Mouse (Mus musculus) adrenal gland, adult 2 months (tissue): Measurements from ENCODE around the gene Serpina3g. TPM values are rescaled to one million over a fixed set of nuclear protein-coding genes. Genes with fewer than 3 reads are reported as not detected.

Experiments
- DNase-seq: peaks from one replicate; pipeline ENCODE4 v3.0.0; 2021
- polyA plus RNA-seq: library from polyadenylated mRNA; depleted of rRNA; stranded (reverse); fragments of >200 nt; gene quantifications from 2 replicates; pipeline ENCODE4 v1.2.3, GENCODE M21; 2012; rRNA removed
- total RNA-seq, 2 experiments: library from RNA; stranded (reverse); gene quantifications; 2 replicates each; pipeline ENCODE4 v1.2.3; 2021

The Serpina3g gene
- total and polyA plus RNA-seq, 3 experiments: 3.4 to 11.3 (median 4.1) TPM

GRCm38 (mm10) chr12:104283380-104283779, 47.3 kb downstream of the Serpina3g start:
- no peak for DNase-seq

GRCm38 (mm10) chr12:104288336-104288735, 52.3 kb downstream of the Serpina3g start:
- DNase-seq: no peak

- DNase-seq: no peak
These were observed 53.8 kb downstream of the Serpina3g start for GRCm38 (mm10) chr12:104289872-104290271.

Other genes starting within 250 kb of the Serpina3g start
- under 1 TPM in 1 of 2 experiments, not detected in 1; 0.63 TPM for gene Serpina11, start 246.3 kb upstream of the Serpina3g start, total RNA-seq
- gene Serpina11, start 246.3 kb upstream of the Serpina3g start, polyA plus RNA-seq: 0.07 TPM in 1 of 2 replicates, not detected in the other
- gene Serpina9, start 222.5 kb upstream of the Serpina3g start, total RNA-seq: not detected
- gene Serpina9, start 222.5 kb upstream of the Serpina3g start, polyA plus RNA-seq: not detected in 2 replicates
- gene Serpina12, start 191.8 kb upstream of the Serpina3g start, total RNA-seq: under 1 TPM; 0.21 to 0.66 TPM
- gene Serpina12, start 191.8 kb upstream of the Serpina3g start, polyA plus RNA-seq: 0.03 TPM in 1 of 2 replicates, not detected in the other
- under 1 TPM in 1 of 2 experiments, not detected in 1; 0.75 TPM for gene Serpina5, start 135.1 kb upstream of the Serpina3g start, total RNA-seq
- gene Serpina5, start 135.1 kb upstream of the Serpina3g start, polyA plus RNA-seq: not detected in 2 replicates
- not detected for gene Serpina3a, start 123.5 kb upstream of the Serpina3g start, total RNA-seq
- gene Serpina3a, start 123.5 kb upstream of the Serpina3g start, polyA plus RNA-seq: not detected in 2 replicates
- 1 to 10 TPM in 1 of 2 experiments, not detected in 1; 1.7 TPM for gene Serpina3b, start 108.2 kb upstream of the Serpina3g start, total RNA-seq
- gene Serpina3b, start 108.2 kb upstream of the Serpina3g start, polyA plus RNA-seq: 0.35 TPM in 1 of 2 replicates, not detected in the other
- 10 to 100 TPM; 20.6 to 23.9 TPM for gene Serpina3c, start 82.4 kb upstream of the Serpina3g start, total RNA-seq
- 8.6 and 9.8 TPM in 2 replicates for gene Serpina3c, start 82.4 kb upstream of the Serpina3g start, polyA plus RNA-seq
- under 1 TPM; 0.24 to 0.29 TPM for gene Serpina3f, start 21.7 kb upstream of the Serpina3g start, total RNA-seq
- gene Serpina3f, start 21.7 kb upstream of the Serpina3g start, polyA plus RNA-seq: 0.04 and 0.10 TPM in 2 replicates
- under 1 TPM; 0.45 to 0.52 TPM for gene Serpina3i, start 26.9 kb downstream of the Serpina3g start, total RNA-seq
- gene Serpina3i, start 26.9 kb downstream of the Serpina3g start, polyA plus RNA-seq: 0.26 and 0.29 TPM in 2 replicates
- gene Serpina3j, start 78.3 kb downstream of the Serpina3g start, total RNA-seq: under 1 TPM; 0.20 to 0.83 TPM
- not detected in 2 replicates for gene Serpina3j, start 78.3 kb downstream of the Serpina3g start, polyA plus RNA-seq
- 10 to 100 TPM; 23.4 to 37.3 TPM for gene Serpina3k, start 102.2 kb downstream of the Serpina3g start, total RNA-seq
- gene Serpina3k, start 102.2 kb downstream of the Serpina3g start, polyA plus RNA-seq: 0.40 and 0.94 TPM in 2 replicates
- 1 to 10 TPM; 2.5 to 3.8 TPM for gene Serpina3m, start 102.2 kb downstream of the Serpina3g start, total RNA-seq
- 0.12 and 0.17 TPM in 2 replicates for gene Serpina3m, start 102.2 kb downstream of the Serpina3g start, polyA plus RNA-seq
- 10 to 100 TPM in 1 of 2 experiments, 1 to 10 TPM in 1; 8.2 to 21.9 TPM for gene Serpina3n, start 170.5 kb downstream of the Serpina3g start, total RNA-seq
- 14.3 and 14.4 TPM in 2 replicates for gene Serpina3n, start 170.5 kb downstream of the Serpina3g start, polyA plus RNA-seq
- not detected for gene Gsc, start 237.1 kb downstream of the Serpina3g start, total RNA-seq
- gene Gsc, start 237.1 kb downstream of the Serpina3g start, polyA plus RNA-seq: 0.08 and 0.32 TPM in 2 replicates